Mouse (Mus musculus): ENCODE measurements around the gene Ddb1. TPM values are rescaled to one million over a fixed set of nuclear protein-coding genes. Genes with fewer than 3 reads are reported as not detected.

Gene Ddb1
- total RNA-seq, 2 experiments from 2014 or later = 128 to 132 TPM

- TF ChIP-seq CTCF (IDR thresholded peaks at IDR 0.05) = peak; percentile 72
- peak within 1 kb of the TSS; percentile 92 for H3K4me3 ChIP-seq
- H3K27ac ChIP-seq = peak within 1 kb of the TSS; percentile 97
- DNase-seq = peak; percentile 92
- intact Hi-C loops (cut with DNase I) = loop anchor here (2.0 kb wide), 2 partner anchors 22 to 28 kb away; partner anchors contain the start of genes Ddb1 and Tkfc
Observed at GRCm38 (mm10) chr19:10576690-10577561, 28.2 kb upstream of the Ddb1 start, which contains the start of the genes Cyb561a3 and Tmem138. Cyb561a3 (plus strand) TSS chr19:10577172. Tmem138 (minus strand) TSS chr19:10577362.

GRCm38 (mm10) chr19:10580102-10580501 lies 25.0 kb upstream of the Ddb1 start:
- H3K27ac ChIP-seq = no peak overlapping the region
- intact Hi-C loops (cut with DNase I) = no loop called here
- no peak for DNase-seq
- no peak overlapping the region for H3K4me3 ChIP-seq
- TF ChIP-seq CTCF (IDR thresholded peaks at IDR 0.05) = no peak

GRCm38 (mm10) chr19:10580761-10581160 lies 24.4 kb upstream of the Ddb1 start:
- intact Hi-C loops (cut with DNase I) = no loop called here
- TF ChIP-seq CTCF (IDR thresholded peaks at IDR 0.05) = no peak
- no peak for DNase-seq
- no peak overlapping the region for H3K27ac ChIP-seq
- no peak overlapping the region for H3K4me3 ChIP-seq

GRCm38 (mm10) chr19:10581984-10582383 lies 23.1 kb upstream of the Ddb1 start:
- Histone ChIP-seq H3K4me3 (no peak overlapping the region), H3K27ac (no peak overlapping the region)
- no peak for DNase-seq
- intact Hi-C loops (cut with DNase I) = no loop called here
- no peak for TF ChIP-seq CTCF (IDR thresholded peaks at IDR 0.05)

- intact Hi-C loops (cut with DNase I) = no loop called here
- DNase-seq = no peak
- Histone ChIP-seq H3K4me3 (no peak overlapping the region), H3K27ac (no peak overlapping the region)
- no peak for TF ChIP-seq CTCF (IDR thresholded peaks at IDR 0.05)
Observed at GRCm38 (mm10) chr19:10583550-10584146, 21.5 kb upstream of the Ddb1 start.

- DNase-seq = no peak
- no peak for TF ChIP-seq CTCF (IDR thresholded peaks at IDR 0.05)
- H3K27ac ChIP-seq = no peak overlapping the region
- intact Hi-C loops (cut with DNase I) = no loop called here
- H3K4me3 ChIP-seq = no peak overlapping the region
Observed at GRCm38 (mm10) chr19:10585112-10585511, 20.0 kb upstream of the Ddb1 start.

GRCm38 (mm10) chr19:10587231-10587630 lies 17.9 kb upstream of the Ddb1 start:
- DNase-seq = no peak
- no peak overlapping the region for H3K4me3 ChIP-seq
- TF ChIP-seq CTCF (IDR thresholded peaks at IDR 0.05) = no peak
- no peak overlapping the region for H3K27ac ChIP-seq
- intact Hi-C loops (cut with DNase I) = no loop called here

- H3K4me3 ChIP-seq = no peak overlapping the region
- TF ChIP-seq CTCF (IDR thresholded peaks at IDR 0.05) = no peak
- intact Hi-C loops (cut with DNase I) = no loop called here
- no peak overlapping the region for H3K27ac ChIP-seq
- DNase-seq = no peak
Observed at GRCm38 (mm10) chr19:10589127-10589857, 15.8 kb upstream of the Ddb1 start.

- TF ChIP-seq CTCF (IDR thresholded peaks at IDR 0.05) = no peak
- Histone ChIP-seq H3K27ac (no peak overlapping the region), H3K4me3 (no peak overlapping the region)
- intact Hi-C loops (cut with DNase I) = no loop called here
- no peak for DNase-seq
Observed at GRCm38 (mm10) chr19:10590301-10590700, 14.8 kb upstream of the Ddb1 start.

- intact Hi-C loops (cut with DNase I) = no loop called here
- no peak for DNase-seq
- no peak for TF ChIP-seq CTCF (IDR thresholded peaks at IDR 0.05)
- Histone ChIP-seq H3K4me3 (no peak overlapping the region), H3K27ac (no peak overlapping the region)
Observed at GRCm38 (mm10) chr19:10591659-10592377, 13.3 kb upstream of the Ddb1 start.

GRCm38 (mm10) chr19:10598188-10598587 lies 6.9 kb upstream of the Ddb1 start:
- Histone ChIP-seq H3K27ac (no peak overlapping the region), H3K4me3 (no peak overlapping the region)
- no peak for DNase-seq
- TF ChIP-seq CTCF (IDR thresholded peaks at IDR 0.05) = no peak
- intact Hi-C loops (cut with DNase I) = no loop called here

GRCm38 (mm10) chr19:10599648-10600047 lies 5.5 kb upstream of the Ddb1 start:
- TF ChIP-seq CTCF (IDR thresholded peaks at IDR 0.05) = no peak
- no peak for DNase-seq
- no peak overlapping the region for H3K4me3 ChIP-seq
- H3K27ac ChIP-seq = no peak overlapping the region
- intact Hi-C loops (cut with DNase I) = no loop called here
